Mouse (Mus musculus): Measurements from ENCODE around the gene Cep72. TPM values are rescaled to one million over a fixed set of nuclear protein-coding genes. Genes with fewer than 3 reads are reported as not detected.
A peak's percentile ranks its signal among the peaks of the same experiment; 100 is the strongest.
"Not testable (repeated sequence)": the region's sequence is repeated elsewhere in the genome, so short reads cannot be mapped to it uniquely, and the experiment has no call there.

Gene Cep72
- polyA plus RNA-seq, 1 experiment from 2014 or later: 8.7 TPM

GRCm38 (mm10) chr13:74096715-74097363 is 34.7 kb upstream of the Cep72 start:
- H3K36me3 ChIP-seq (ENCODE audit: insufficient read depth, low read length): no peaks in the 10 kb centered on the region
- no peak overlapping the region for H3K27ac ChIP-seq
- H3K4me1 ChIP-seq (replicated peaks; ENCODE audit: insufficient read depth, low read length): no peaks in the 10 kb centered on the region
- H3K9me3 ChIP-seq (replicated peaks; ENCODE audit: low read length): no peaks in the 10 kb centered on the region
- H3K4me3 ChIP-seq (replicated peaks; ENCODE audit: low read depth, low read length): no peak overlapping the region
- no peak overlapping the region for H3K9ac ChIP-seq (ENCODE audit: low read depth, low read length)
- peak; percentile 88 for DNase-seq (ENCODE audit: low spot score)
- H3K27me3 ChIP-seq (ENCODE audit: insufficient read depth, low read length): no peaks in the 10 kb centered on the region
- WGBS: 24% methylated on average over 2 of the region's 2 CpGs
- peak; percentile 82 for ATAC-seq (replicated peaks; ENCODE audit: low FRiP score, low read depth)
- H3K4me2 ChIP-seq (ENCODE audit: low read length): no peak overlapping the region
- peak; percentile 84 for TF ChIP-seq CTCF (IDR thresholded peaks at IDR 0.05; ENCODE audit: low read depth)

DNA sequence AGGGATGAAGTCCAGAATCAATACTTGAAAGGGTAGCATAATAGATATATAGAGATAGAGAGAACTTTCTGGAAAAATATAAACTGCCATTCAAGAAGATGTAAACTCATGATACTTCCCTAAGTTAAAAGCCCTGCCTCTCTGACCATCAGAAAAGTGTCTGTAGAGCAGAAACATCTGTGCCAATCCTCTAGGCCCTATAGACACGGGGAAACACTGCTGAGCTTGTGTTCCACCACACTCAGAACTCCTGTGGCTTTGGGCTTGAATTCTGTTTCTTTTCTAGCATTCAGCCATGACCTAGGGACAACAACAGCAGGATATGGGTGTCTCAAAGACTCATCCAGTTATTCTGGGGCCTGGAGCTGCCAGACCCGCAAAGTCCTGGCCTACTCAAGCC is 33.8 kb upstream of the Cep72 start:
- Histone ChIP-seq H3K9me3 (replicated peaks; ENCODE audit: low read length) (no peaks in the 10 kb centered on the region), H3K9ac (ENCODE audit: low read depth, low read length) (no peak overlapping the region), H3K4me1 (replicated peaks; ENCODE audit: insufficient read depth, low read length) (no peaks in the 10 kb centered on the region), H3K4me3 (replicated peaks; ENCODE audit: low read depth, low read length) (no peak overlapping the region), H3K36me3 (ENCODE audit: insufficient read depth, low read length) (no peaks in the 10 kb centered on the region), H3K4me2 (ENCODE audit: low read length) (no peak overlapping the region), H3K27me3 (ENCODE audit: insufficient read depth, low read length) (no peaks in the 10 kb centered on the region), H3K27ac (no peak overlapping the region)
- ATAC-seq (replicated peaks; ENCODE audit: low FRiP score, low read depth) (no peak), DNase-seq (ENCODE audit: low spot score) (no peak)
- no peak for TF ChIP-seq CTCF (IDR thresholded peaks at IDR 0.05; ENCODE audit: low read depth)
- WGBS: 67% methylated on average over 2 of the region's 2 CpGs

- Histone ChIP-seq H3K36me3 (ENCODE audit: insufficient read depth, low read length) (no peaks in the 10 kb centered on the region), H3K27ac (no peak overlapping the region), H3K9ac (ENCODE audit: low read depth, low read length) (no peak overlapping the region), H3K27me3 (ENCODE audit: insufficient read depth, low read length) (no peaks in the 10 kb centered on the region), H3K9me3 (replicated peaks; ENCODE audit: low read length) (no peaks in the 10 kb centered on the region), H3K4me2 (ENCODE audit: low read length) (no peak overlapping the region), H3K4me3 (replicated peaks; ENCODE audit: low read depth, low read length) (no peak overlapping the region), H3K4me1 (replicated peaks; ENCODE audit: insufficient read depth, low read length) (no peaks in the 10 kb centered on the region)
- ATAC-seq (replicated peaks; ENCODE audit: low FRiP score, low read depth) (no peak), DNase-seq (ENCODE audit: low spot score) (no peak)
- 63% methylated on average over 3 of the region's 3 CpGs for WGBS
- no peak for TF ChIP-seq CTCF (IDR thresholded peaks at IDR 0.05; ENCODE audit: low read depth)
Measured at GRCm38 (mm10) chr13:74090265-74090664, 28.2 kb upstream of the Cep72 start.

- DNase-seq (ENCODE audit: low spot score): no peak
- Histone ChIP-seq H3K4me3 (replicated peaks; ENCODE audit: low read depth, low read length) (no peak overlapping the region), H3K36me3 (ENCODE audit: insufficient read depth, low read length) (no peaks in the 10 kb centered on the region), H3K4me1 (replicated peaks; ENCODE audit: insufficient read depth, low read length) (no peaks in the 10 kb centered on the region), H3K27ac (no peak overlapping the region), H3K27me3 (ENCODE audit: insufficient read depth, low read length) (no peaks in the 10 kb centered on the region), H3K9ac (ENCODE audit: low read depth, low read length) (no peak overlapping the region), H3K4me2 (ENCODE audit: low read length) (no peak overlapping the region), H3K9me3 (replicated peaks; ENCODE audit: low read length) (no peaks in the 10 kb centered on the region)
- 87% methylated on average over 7 of the region's 7 CpGs for WGBS
- no peak for ATAC-seq (replicated peaks; ENCODE audit: low FRiP score, low read depth)
- TF ChIP-seq CTCF (IDR thresholded peaks at IDR 0.05; ENCODE audit: low read depth): no peak
Measured at GRCm38 (mm10) chr13:74073369-74073768, 11.3 kb upstream of the Cep72 start.

- no peak for DNase-seq (ENCODE audit: low spot score)
Measured at GRCm38 (mm10) chr13:74071714-74072113, 9.6 kb upstream of the Cep72 start.

GRCm38 (mm10) chr13:74071244-74071643 is 9.1 kb upstream of the Cep72 start:
- H3K9me3 ChIP-seq (replicated peaks; ENCODE audit: low read length); H3K4me2 ChIP-seq (ENCODE audit: low read length); H3K27ac ChIP-seq; H3K9ac ChIP-seq (ENCODE audit: low read depth, low read length); H3K4me1 ChIP-seq (replicated peaks; ENCODE audit: insufficient read depth, low read length); DNase-seq (ENCODE audit: low spot score); H3K4me3 ChIP-seq (replicated peaks; ENCODE audit: low read depth, low read length); ATAC-seq (replicated peaks; ENCODE audit: low FRiP score, low read depth); H3K36me3 ChIP-seq (ENCODE audit: insufficient read depth, low read length); H3K27me3 ChIP-seq (ENCODE audit: insufficient read depth, low read length): not testable (repeated sequence)
- WGBS: 63% methylated on average over 1 of the region's 1 CpGs

More at GRCm38 (mm10) chr13:74071714-74072113, 9.6 kb upstream of the Cep72 start:
- H3K4me1 ChIP-seq (replicated peaks; ENCODE audit: insufficient read depth, low read length): no peaks in the 10 kb centered on the region
- TF ChIP-seq CTCF (IDR thresholded peaks at IDR 0.05; ENCODE audit: low read depth): no peak
- ATAC-seq (replicated peaks; ENCODE audit: low FRiP score, low read depth): no peak
- no peak overlapping the region for H3K4me3 ChIP-seq (replicated peaks; ENCODE audit: low read depth, low read length)
- no peak overlapping the region for H3K27ac ChIP-seq
- H3K9me3 ChIP-seq (replicated peaks; ENCODE audit: low read length): no peaks in the 10 kb centered on the region
- H3K27me3 ChIP-seq (ENCODE audit: insufficient read depth, low read length): no peaks in the 10 kb centered on the region
- WGBS: 69% methylated on average over 3 of the region's 3 CpGs
- H3K36me3 ChIP-seq (ENCODE audit: insufficient read depth, low read length): no peaks in the 10 kb centered on the region
- no peak overlapping the region for H3K4me2 ChIP-seq (ENCODE audit: low read length)
- H3K9ac ChIP-seq (ENCODE audit: low read depth, low read length): no peak overlapping the region

- Histone ChIP-seq H3K4me3 (replicated peaks; ENCODE audit: low read depth, low read length) (no peak overlapping the region), H3K27ac (no peak overlapping the region), H3K36me3 (ENCODE audit: insufficient read depth, low read length) (no peaks in the 10 kb centered on the region), H3K4me1 (replicated peaks; ENCODE audit: insufficient read depth, low read length) (no peaks in the 10 kb centered on the region), H3K9me3 (replicated peaks; ENCODE audit: low read length) (no peaks in the 10 kb centered on the region), H3K27me3 (ENCODE audit: insufficient read depth, low read length) (no peaks in the 10 kb centered on the region), H3K9ac (ENCODE audit: low read depth, low read length) (no peak overlapping the region), H3K4me2 (ENCODE audit: low read length) (no peak overlapping the region)
- ATAC-seq (replicated peaks; ENCODE audit: low FRiP score, low read depth): no peak
- no peak for DNase-seq (ENCODE audit: low spot score)
- no peak for TF ChIP-seq CTCF (IDR thresholded peaks at IDR 0.05; ENCODE audit: low read depth)
- 94% methylated on average over 1 of the region's 1 CpGs for WGBS
Measured at GRCm38 (mm10) chr13:74066576-74066975, 4.5 kb upstream of the Cep72 start.
